Mouse (Mus musculus) lung, postnatal 10 days (tissue): ENCODE measurements around the gene Chil1.

Experiments
- DNase-seq: peaks from one replicate; pipeline ENCODE4 v3.0.0; 2021

Chil1 gene

DNA sequence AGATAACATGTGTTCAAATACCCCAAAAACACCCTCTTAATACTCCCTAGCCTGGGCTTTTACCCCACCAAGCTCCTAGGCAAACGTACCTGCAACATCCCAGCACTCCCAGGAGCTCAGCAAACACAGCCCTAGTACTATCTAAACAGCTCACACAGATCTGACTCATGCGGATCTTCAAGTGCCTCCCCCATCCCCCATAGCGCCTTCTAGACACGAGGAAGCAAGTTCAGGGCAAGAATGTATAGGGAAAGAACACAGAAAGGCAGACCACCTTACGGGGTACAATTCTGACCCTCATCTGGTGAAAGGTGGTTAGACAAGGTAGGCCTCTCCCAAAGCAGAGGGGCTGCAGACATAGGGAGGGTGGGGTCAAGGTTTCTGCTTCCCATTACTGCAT, 24.1 kb downstream of the Chil1 start:
- DNase-seq = no peak

DNA sequence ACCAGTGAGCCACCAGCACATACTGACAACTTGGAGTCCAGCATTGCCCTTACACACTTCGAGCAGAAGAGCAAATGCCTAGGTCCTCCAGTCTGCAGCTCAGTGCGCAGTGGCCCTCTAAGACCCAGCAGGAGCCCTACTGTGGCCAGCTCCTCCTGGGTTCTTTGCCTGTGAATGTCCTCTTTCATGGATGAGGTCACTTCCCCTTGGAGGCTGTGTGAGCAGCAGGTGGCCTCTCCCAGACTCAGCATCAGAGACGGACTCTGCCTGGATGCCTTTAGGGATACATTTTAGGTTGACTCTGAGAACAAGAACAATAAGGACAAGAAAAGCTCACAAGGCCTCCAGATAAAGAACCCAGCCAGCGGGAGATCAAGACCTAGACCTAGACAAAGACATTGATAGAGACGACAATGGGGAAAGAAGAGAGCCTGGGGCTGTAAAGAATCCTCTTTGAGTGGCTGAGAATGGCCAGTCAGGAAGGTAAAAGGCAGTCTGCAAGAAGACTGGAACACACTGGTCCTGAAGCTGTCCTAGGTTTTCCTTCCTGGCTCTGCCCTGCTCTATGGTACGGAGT, 28.3 kb downstream of the Chil1 start:
- DNase-seq = no peak

- no peak for DNase-seq
Measured at GRCm38 (mm10) chr1:134211043-134211442, 29.1 kb downstream of the Chil1 start.

GRCm38 (mm10) chr1:134211631-134212030, 29.7 kb downstream of the Chil1 start:
- no peak for DNase-seq

DNA sequence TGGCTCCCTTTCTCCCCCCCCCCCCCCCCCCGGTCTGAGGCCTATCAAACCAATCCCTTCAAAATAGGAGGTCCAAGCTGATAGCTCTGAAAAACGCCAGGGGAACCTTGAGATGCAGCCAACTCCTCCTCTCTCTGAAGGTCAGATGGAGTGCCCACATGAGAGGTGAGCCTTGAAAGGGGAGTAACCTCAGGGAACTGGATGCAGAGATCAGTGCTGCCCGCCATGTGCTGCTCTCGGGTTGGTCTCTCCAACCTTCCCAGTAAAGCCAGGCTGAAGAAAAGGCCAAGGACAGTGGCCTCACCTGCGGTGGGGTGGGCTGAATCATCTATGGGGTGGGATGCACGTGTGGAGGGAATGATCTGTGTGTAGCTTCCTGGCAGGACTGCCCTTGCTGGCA, 30.4 kb downstream of the Chil1 start:
- DNase-seq = no peak

DNA sequence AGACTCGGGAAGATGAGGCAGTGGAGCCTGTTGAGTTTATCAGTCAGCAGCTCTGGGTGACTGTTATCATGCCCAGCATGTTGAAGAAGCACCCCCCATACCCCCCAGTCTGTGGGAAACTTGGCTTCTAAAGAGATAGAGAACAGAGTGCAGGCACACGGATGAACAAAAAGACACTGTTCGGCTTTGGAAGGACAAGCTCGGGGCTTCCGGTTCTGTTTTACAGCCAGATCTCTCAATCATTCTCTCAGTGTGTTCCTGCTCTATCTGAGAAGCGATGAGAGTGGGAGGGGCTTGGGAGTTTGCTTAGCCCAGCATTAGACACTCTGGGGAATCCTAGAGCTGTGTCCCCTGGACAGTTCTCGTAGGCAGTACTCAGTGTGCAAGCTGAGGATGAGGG, 31.4 kb downstream of the Chil1 start:
- peak; percentile 39 for DNase-seq

GRCm38 (mm10) chr1:134215059-134215458, 33.1 kb downstream of the Chil1 start:
- DNase-seq = no peak

GRCm38 (mm10) chr1:134215751-134216628, 34.0 kb downstream of the Chil1 start:
- DNase-seq = no peak

DNA sequence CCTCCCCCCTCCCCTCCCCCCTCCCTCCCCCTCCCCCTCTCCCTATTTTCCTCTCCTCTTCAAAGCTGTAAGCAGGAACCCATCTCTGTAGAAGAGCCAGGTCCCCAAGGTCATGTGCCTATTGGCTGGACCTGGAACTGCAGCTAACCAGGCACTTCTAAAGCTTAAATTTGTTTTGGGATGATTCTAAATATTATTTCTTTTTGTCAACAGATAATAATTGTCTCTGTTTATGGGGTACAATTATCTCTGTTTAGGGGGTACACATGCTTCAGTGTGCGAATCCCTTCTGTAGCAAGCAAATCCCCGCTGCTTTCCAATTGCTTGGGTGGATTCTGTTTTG, 34.6 kb downstream of the Chil1 start:
- DNase-seq = no peak

DNA sequence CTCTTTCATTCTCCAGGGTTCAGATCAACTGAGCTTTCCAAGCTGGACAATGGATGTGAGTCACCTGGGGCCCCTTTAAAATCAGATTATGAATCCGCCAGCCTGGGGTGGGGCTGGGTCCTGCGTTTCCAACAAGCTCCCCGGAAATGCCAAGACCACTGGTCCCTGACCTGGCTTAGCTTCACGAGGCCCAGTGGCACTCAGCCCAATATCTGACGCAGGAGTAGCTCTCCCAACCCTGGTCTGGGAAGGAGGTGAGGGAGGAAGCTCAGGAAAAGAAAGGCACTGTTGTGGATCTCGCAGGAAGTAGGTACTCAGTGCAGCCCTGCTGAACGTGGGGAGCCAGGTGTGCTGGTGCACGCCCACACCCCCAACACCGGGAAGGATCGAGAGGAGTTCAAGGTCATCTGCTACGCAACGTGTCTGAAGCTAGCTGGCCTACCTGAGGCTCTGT, 35.1 kb downstream of the Chil1 start:
- no peak for DNase-seq

DNA sequence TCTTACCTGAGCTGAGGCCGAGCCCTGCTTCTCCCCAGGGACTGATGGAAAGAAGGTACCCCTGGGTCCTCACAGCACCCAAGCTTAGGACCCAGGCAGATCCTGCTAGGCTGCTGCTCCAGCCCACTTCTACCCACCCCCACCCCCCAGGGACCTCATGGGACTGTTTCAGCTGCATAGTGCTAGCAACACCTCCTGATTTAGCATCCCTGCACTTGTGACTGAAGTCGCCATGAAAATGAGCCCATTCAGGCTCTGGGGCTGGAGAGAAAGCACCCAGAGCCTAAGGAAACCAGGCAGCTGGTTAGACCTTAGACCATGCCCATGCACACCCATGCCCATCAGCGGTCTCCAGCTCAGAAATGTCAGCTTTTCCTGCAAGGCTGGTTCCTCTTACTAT, 36.0 kb downstream of the Chil1 start:
- DNase-seq = no peak

GRCm38 (mm10) chr1:134219608-134220007, 37.6 kb downstream of the Chil1 start:
- no peak for DNase-seq

GRCm38 (mm10) chr1:134221172-134221571, 39.2 kb downstream of the Chil1 start:
- DNase-seq = no peak

GRCm38 (mm10) chr1:134222122-134223055, 40.4 kb downstream of the Chil1 start:
- DNase-seq = peak; percentile 72

DNA sequence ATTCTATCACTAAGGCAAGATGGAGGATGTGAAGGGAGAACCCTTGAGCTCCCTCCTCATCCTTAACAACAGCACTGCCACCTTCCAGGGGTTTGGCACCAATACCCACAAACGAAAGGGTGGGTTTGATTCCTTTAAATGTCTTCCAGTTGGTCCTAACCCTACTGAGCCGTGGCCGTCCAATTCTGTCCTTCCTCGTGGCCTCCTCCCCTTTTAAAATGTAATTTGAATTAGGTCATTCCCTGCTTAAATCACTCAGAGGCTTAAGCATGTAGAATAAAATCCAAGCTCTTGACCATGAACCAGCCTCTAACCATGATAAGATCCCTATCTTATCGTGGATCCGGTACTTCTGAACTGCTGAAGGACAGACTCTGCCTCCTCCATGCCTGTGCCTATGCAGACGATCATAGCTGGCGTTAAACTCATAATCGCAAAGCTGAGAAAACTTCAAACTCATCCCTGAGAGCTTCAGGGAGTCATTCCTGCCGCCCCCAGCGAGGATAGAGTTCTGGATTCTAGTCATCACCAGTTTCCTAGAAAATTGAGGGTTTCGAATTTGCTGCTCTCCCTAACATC, 42.8 kb downstream of the Chil1 start:
- no peak for DNase-seq

GRCm38 (mm10) chr1:134225375-134225774, 43.4 kb downstream of the Chil1 start:
- DNase-seq = no peak

DNA sequence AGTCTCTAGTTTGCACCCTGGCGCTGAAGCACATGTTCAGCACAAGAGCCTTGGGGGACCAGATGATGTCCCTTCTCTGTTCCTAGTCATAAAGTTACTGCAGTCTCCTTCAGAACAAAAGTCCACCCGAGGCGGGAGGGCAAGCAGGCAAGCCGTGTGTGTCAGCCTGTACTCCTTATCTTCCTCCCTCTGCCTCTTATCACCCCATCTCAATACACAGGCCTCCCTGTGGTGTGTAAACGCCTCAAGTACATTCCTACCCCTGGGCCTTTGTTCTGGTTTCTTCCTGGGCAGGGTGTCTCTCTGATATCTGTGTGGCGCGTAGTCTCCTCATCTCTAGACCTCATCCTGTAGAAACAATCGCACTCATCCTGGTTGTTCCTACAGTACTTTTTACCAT, 44.8 kb downstream of the Chil1 start:
- no peak for DNase-seq

DNA sequence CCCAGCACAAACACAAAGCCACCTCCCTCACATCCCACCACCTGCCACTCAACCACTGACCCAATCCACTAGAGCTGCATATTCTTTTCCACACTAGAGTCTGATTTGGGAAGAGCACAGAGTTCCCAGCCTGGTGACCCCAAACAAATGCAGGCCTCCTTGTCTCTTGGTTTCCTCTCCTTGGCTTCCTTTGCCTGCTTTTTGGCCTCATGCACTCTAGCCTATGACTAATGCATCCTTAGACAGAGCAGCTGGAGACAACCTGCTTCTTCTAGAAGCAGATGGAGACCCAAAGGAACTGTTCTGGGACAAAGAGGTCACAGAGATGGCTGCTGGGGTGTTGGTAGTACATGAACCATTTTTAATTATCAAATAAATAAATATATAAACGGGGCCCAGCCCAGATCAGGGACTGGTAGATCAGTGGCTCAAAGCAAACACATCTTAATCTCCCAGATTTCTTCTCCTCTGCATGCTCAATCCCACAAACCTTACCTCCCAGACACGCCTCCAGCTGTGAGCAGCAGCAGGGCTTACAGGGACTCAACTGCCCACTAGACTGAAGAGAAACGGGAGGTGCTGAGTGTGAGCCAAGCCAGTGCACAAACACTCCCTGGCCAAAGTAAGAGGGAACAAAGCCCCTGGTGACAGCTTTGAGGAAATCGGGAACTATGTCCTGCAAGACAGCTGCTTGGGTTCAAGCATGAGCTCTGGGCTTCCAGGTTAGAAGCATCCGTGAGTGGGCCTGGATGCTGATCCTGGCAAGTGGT, 48.0 kb downstream of the Chil1 start:
- no peak for DNase-seq

DNA sequence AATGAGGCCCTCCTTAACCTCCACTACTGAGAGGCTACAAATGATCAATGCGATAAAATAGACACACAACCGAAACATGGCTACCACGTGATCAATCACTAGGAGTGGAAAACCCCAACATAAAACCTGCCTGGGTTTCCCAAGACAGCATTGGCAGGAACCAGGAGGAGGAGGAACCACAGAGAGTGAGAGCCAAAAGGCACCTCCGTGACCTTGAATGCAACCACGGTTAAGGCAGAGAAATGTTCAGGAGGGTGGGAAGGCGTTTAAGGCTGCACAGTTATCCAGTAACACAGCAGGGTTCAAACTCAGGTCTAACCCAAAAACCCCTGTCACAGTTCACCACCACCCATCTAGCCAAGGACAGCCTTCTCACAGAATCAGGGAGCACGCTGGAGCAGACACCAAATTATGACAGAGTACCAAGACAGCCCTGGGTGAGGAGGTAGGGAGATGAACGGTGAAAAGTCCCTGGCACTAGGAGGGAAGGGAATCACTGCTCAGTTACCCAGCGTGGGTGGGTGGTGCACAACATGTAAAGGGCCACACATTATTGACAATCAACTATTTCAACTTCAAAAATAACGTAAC, 48.8 kb downstream of the Chil1 start:
- no peak for DNase-seq

GRCm38 (mm10) chr1:134231270-134231669, 49.3 kb downstream of the Chil1 start:
- no peak for DNase-seq

DNA sequence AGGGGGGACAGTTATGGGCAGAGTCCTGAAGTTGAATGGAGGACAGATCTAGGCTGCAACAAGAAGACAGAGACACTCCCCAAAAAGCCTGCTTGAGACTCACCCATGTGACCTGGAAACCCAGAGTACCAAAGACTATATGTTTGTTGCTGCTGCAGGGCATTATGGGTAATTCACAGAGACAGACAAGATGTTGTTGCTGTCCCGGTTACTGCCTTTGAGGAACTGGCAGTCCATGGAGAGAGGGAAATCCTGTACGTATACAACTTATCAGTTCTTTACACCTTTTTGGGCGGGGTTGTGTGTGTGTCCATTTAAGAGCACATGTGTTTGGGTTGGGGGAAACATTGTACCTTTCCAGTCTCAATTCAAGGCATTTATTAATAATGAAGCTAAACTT, 49.7 kb downstream of the Chil1 start:
- DNase-seq = no peak

GRCm38 (mm10) chr1:134232326-134232725, 50.4 kb downstream of the Chil1 start:
- DNase-seq = no peak
